Mouse (Mus musculus) heart, embryonic 11.5 days (tissue): Measurements from ENCODE around the gene Hemk1. TPM values are rescaled to one million over a fixed set of nuclear protein-coding genes. Genes with fewer than 3 reads are reported as not detected.

Source experiments
- ATAC-seq: fragments of 200-750 bp; cut with Nextera tagmentation; replicated peaks from 2 replicates; pipeline ENCODE4 v1.8.0; 2017; ENCODE audit warnings: moderate library complexity; ENCODE audit not compliant: insufficient number of reproducible peaks, low FRiP score, low TSS enrichment
- H3K27ac ChIP-seq: fragments of 300-500 bp; sonication (generic); 2 replicates; pipeline ENCODE4 v1.5.1; 2014; ENCODE audit warnings: mild to moderate bottlenecking, low read depth, low read length
- H3K27me3 ChIP-seq: fragments of 300-500 bp; sonication (generic); 2 replicates; pipeline ENCODE4 v1.6.1; 2014; ENCODE audit warnings: mild to moderate bottlenecking, low read length, mixed read lengths; ENCODE audit not compliant: control insufficient read depth, insufficient read depth
- H3K36me3 ChIP-seq: fragments of 300-500 bp; sonication (generic); 2 replicates; pipeline ENCODE4 v1.6.1; 2014; ENCODE audit warnings: mild to moderate bottlenecking, low read length, moderate library complexity, mixed read lengths; ENCODE audit not compliant: control insufficient read depth, insufficient read depth
- H3K4me1 ChIP-seq: fragments of 300-500 bp; sonication (generic); 2 replicates; pipeline ENCODE4 v1.6.1; 2014; ENCODE audit warnings: low read length; ENCODE audit not compliant: control insufficient read depth, insufficient read depth
- H3K4me2 ChIP-seq: fragments of 300-500 bp; sonication (generic); 2 replicates; pipeline ENCODE4 v1.6.1; 2014; ENCODE audit warnings: mild to moderate bottlenecking, moderate library complexity
- H3K4me3 ChIP-seq: fragments of 300-500 bp; sonication (generic); 2 replicates; pipeline ENCODE4 v1.5.1; 2014; ENCODE audit warnings: low read depth, low read length
- H3K9ac ChIP-seq: fragments of 300-500 bp; sonication (generic); 2 replicates; pipeline ENCODE4 v1.6.1; 2014; ENCODE audit warnings: mild to moderate bottlenecking, low read depth, low read length, moderate library complexity
- H3K9me3 ChIP-seq: fragments of 300-500 bp; sonication (generic); replicated peaks from 2 replicates; pipeline ENCODE4 v1.6.1; 2016; ENCODE audit warnings: low read length; ENCODE audit not compliant: control insufficient read depth
- WGBS: fragments of 180-500 bp; shearing (Covaris S2); extraction: QIAGEN DNeasy Blood & Tissue Kit; methylation state at CpG from one replicate; pipeline ENCODE4 v1.1.7; 2014; ENCODE audit not compliant: insufficient replicate concordance; 5-methylcytosine and 5-hydroxymethylcytosine counted together
- polyA plus RNA-seq: library from polyadenylated mRNA; unstranded; fragments of >200 nt; fragmentation: Nextera tagmentation; extraction: Ambion mirVana; gene quantifications from 2 replicates; pipeline ENCODE4 v1.2.1, GENCODE M21; 2014

Gene Hemk1
- polyA plus RNA-seq, 1 experiment from 2014 or later = 12.1 TPM

GRCm38 (mm10) chr9:107280322-107281027 lies 57.7 kb downstream of the Hemk1 start:
- H3K9ac ChIP-seq = peak overlapping the region; percentile 52; the same call in 1 of the 2 replicates
- H3K4me1 ChIP-seq = peaks cover 16% of the 10 kb centered on the region
- no peak overlapping the region; the same call in 1 of the 2 replicates for H3K27ac ChIP-seq
- ATAC-seq = no peak
- H3K36me3 ChIP-seq = no peaks in the 10 kb centered on the region
- H3K27me3 ChIP-seq = no peaks in the 10 kb centered on the region; the same call in 1 of the 2 replicates
- no peak overlapping the region for H3K4me3 ChIP-seq
- 32% methylated on average over 13 of the region's 13 CpGs for WGBS
- peak overlapping the region; percentile 49 for H3K4me2 ChIP-seq
- no peaks in the 10 kb centered on the region for H3K9me3 ChIP-seq

- no peaks in the 10 kb centered on the region for H3K36me3 ChIP-seq
- WGBS = 18% methylated on average over 16 of the region's 16 CpGs
- peak overlapping the region; percentile 52; the same call in 1 of the 2 replicates for H3K9ac ChIP-seq
- H3K4me1 ChIP-seq = peaks cover 16% of the 10 kb centered on the region
- peak overlapping the region; percentile 49 for H3K4me2 ChIP-seq
- H3K4me3 ChIP-seq = no peak overlapping the region
- ATAC-seq = peak; percentile 35; the same call in 1 of the 2 replicates
- H3K27me3 ChIP-seq = no peaks in the 10 kb centered on the region; the same call in 1 of the 2 replicates
- no peaks in the 10 kb centered on the region for H3K9me3 ChIP-seq
- H3K27ac ChIP-seq = no peak overlapping the region; the same call in 1 of the 2 replicates
These were observed 58.5 kb downstream of the Hemk1 start for GRCm38 (mm10) chr9:107279378-107280321.

- Histone ChIP-seq H3K4me1 (peaks cover 16% of the 10 kb centered on the region), H3K36me3 (no peaks in the 10 kb centered on the region), H3K27ac (no peak overlapping the region), H3K4me3 (no peak overlapping the region), H3K27me3 (no peaks in the 10 kb centered on the region; the same call in 1 of the 2 replicates), H3K4me2 (no peak overlapping the region), H3K9me3 (no peaks in the 10 kb centered on the region), H3K9ac (no peak overlapping the region)
- ATAC-seq = no peak
- WGBS = 50% methylated on average over 8 of the region's 8 CpGs
These were observed 59.4 kb downstream of the Hemk1 start for GRCm38 (mm10) chr9:107278527-107279377.

- WGBS = 41% methylated on average over 4 of the region's 4 CpGs
- ATAC-seq = no peak
- Histone ChIP-seq H3K9ac (no peak overlapping the region), H3K4me3 (no peak overlapping the region), H3K36me3 (no peaks in the 10 kb centered on the region), H3K9me3 (no peaks in the 10 kb centered on the region), H3K27me3 (no peaks in the 10 kb centered on the region; the same call in 1 of the 2 replicates), H3K27ac (no peak overlapping the region), H3K4me2 (no peak overlapping the region), H3K4me1 (peaks cover 18% of the 10 kb centered on the region)
These were observed 60.0 kb downstream of the Hemk1 start for GRCm38 (mm10) chr9:107278126-107278525.

GRCm38 (mm10) chr9:107277603-107278002 lies 60.5 kb downstream of the Hemk1 start:
- H3K9me3 ChIP-seq = no peaks in the 10 kb centered on the region
- no peaks in the 10 kb centered on the region; the same call in 1 of the 2 replicates for H3K27me3 ChIP-seq
- ATAC-seq = no peak
- no peak overlapping the region for H3K9ac ChIP-seq
- 81% methylated on average over 7 of the region's 7 CpGs for WGBS
- H3K4me2 ChIP-seq = no peak overlapping the region
- no peaks in the 10 kb centered on the region for H3K36me3 ChIP-seq
- no peak overlapping the region for H3K4me3 ChIP-seq
- no peak overlapping the region for H3K27ac ChIP-seq
- H3K4me1 ChIP-seq = peaks cover 18% of the 10 kb centered on the region

Other genes with a start within 250 kb of the Hemk1 start
- gene Dock3, start 106.4 kb downstream of the Hemk1 start, polyA plus RNA-seq = 0.34 and 0.56 TPM in 2 replicates
- gene Mapkapk3, start 48.5 kb downstream of the Hemk1 start, polyA plus RNA-seq = 5.8 and 9.0 TPM in 2 replicates
- 7.7 and 8.8 TPM in 2 replicates for gene Cish, start 42.3 kb downstream of the Hemk1 start, polyA plus RNA-seq
- gene 6430571L13Rik, start 2.3 kb upstream of the Hemk1 start, polyA plus RNA-seq = 0.66 and 0.92 TPM in 2 replicates
- 5.9 and 7.1 TPM in 2 replicates for gene Cacna2d2, start 61.3 kb upstream of the Hemk1 start, polyA plus RNA-seq
- 37.0 and 40.6 TPM in 2 replicates for gene Tmem115, start 195.6 kb upstream of the Hemk1 start, polyA plus RNA-seq
- gene Cyb561d2, start 203.8 kb upstream of the Hemk1 start, polyA plus RNA-seq = 16.6 and 21.9 TPM in 2 replicates
- 26.8 TPM in 2 replicates for gene Nprl2, start 203.9 kb upstream of the Hemk1 start, polyA plus RNA-seq
- gene Zmynd10, start 208.9 kb upstream of the Hemk1 start, polyA plus RNA-seq = not detected in 2 replicates
- gene Rassf1, start 213.2 kb upstream of the Hemk1 start, polyA plus RNA-seq = 38.9 and 45.7 TPM in 2 replicates
- 60.4 and 63.3 TPM in 2 replicates for gene Tusc2, start 224.9 kb upstream of the Hemk1 start, polyA plus RNA-seq
- 105 and 117 TPM in 2 replicates for gene Hyal2, start 229.6 kb upstream of the Hemk1 start, polyA plus RNA-seq
- gene Hyal1, start 238.6 kb upstream of the Hemk1 start, polyA plus RNA-seq = 3.4 and 3.5 TPM in 2 replicates
- gene Naa80, start 240.5 kb upstream of the Hemk1 start, polyA plus RNA-seq = 12.2 and 15.2 TPM in 2 replicates
- gene Hyal3, start 242.5 kb upstream of the Hemk1 start, polyA plus RNA-seq = 0.14 and 0.33 TPM in 2 replicates
- 57.5 and 59.1 TPM in 2 replicates for gene Ifrd2, start 249.3 kb upstream of the Hemk1 start, polyA plus RNA-seq